Mouse (Mus musculus) limb, embryonic 12.5 days (tissue): ENCODE measurements at regions not wholly inside any gene's neighbourhood (a gene's known extent, or its start where the extent isn't known, plus 50 kb on each side); places are given as distances from the start of the nearest gene placed in this dataset.

Experiments used
- ATAC-seq: fragments of 200-750 bp; cut with Nextera tagmentation; 2 replicates; pipeline ENCODE4 v1.8.0; 2017; ENCODE audit warnings: low read depth, moderate TSS enrichment; ENCODE audit not compliant: insufficient number of reproducible peaks, insufficient read depth, low FRiP score, low TSS enrichment
- H3K27ac ChIP-seq: fragments of 300-500 bp; sonication (generic); 2 replicates; pipeline ENCODE4 v1.5.1; 2016; ENCODE audit warnings: mild to moderate bottlenecking, moderate library complexity
- H3K27me3 ChIP-seq: fragments of 300-500 bp; sonication (generic); 2 replicates; pipeline ENCODE4 v1.6.1; 2016; ENCODE audit warnings: mild to moderate bottlenecking, moderate library complexity
- H3K36me3 ChIP-seq: fragments of 300-500 bp; sonication (generic); 2 replicates; pipeline ENCODE4 v1.6.1; 2016; ENCODE audit warnings: mild to moderate bottlenecking, moderate library complexity
- H3K4me1 ChIP-seq: fragments of 300-500 bp; sonication (generic); replicated peaks from 2 replicates; pipeline ENCODE4 v1.6.1; 2016
- H3K4me2 ChIP-seq: fragments of 300-500 bp; sonication (generic); 2 replicates; pipeline ENCODE4 v1.6.1; 2016; ENCODE audit warnings: mild to moderate bottlenecking, moderate library complexity
- H3K4me3 ChIP-seq: fragments of 300-500 bp; sonication (generic); replicated peaks from 2 replicates; pipeline ENCODE4 v1.5.1; 2016; ENCODE audit warnings: mild to moderate bottlenecking
- H3K9ac ChIP-seq: fragments of 300-500 bp; sonication (generic); replicated peaks from 2 replicates; pipeline ENCODE4 v1.6.1; 2016; ENCODE audit warnings: mild to moderate bottlenecking, moderate library complexity
- H3K9me3 ChIP-seq: fragments of 300-500 bp; sonication (generic); 2 replicates; pipeline ENCODE4 v1.6.1; 2016; ENCODE audit warnings: mild to moderate bottlenecking, moderate library complexity
- WGBS: fragments of 180-500 bp; shearing (Covaris S2); methylation state at CpG from one replicate; pipeline ENCODE4 v1.1.7; 2016; 5-methylcytosine and 5-hydroxymethylcytosine counted together

DNA sequence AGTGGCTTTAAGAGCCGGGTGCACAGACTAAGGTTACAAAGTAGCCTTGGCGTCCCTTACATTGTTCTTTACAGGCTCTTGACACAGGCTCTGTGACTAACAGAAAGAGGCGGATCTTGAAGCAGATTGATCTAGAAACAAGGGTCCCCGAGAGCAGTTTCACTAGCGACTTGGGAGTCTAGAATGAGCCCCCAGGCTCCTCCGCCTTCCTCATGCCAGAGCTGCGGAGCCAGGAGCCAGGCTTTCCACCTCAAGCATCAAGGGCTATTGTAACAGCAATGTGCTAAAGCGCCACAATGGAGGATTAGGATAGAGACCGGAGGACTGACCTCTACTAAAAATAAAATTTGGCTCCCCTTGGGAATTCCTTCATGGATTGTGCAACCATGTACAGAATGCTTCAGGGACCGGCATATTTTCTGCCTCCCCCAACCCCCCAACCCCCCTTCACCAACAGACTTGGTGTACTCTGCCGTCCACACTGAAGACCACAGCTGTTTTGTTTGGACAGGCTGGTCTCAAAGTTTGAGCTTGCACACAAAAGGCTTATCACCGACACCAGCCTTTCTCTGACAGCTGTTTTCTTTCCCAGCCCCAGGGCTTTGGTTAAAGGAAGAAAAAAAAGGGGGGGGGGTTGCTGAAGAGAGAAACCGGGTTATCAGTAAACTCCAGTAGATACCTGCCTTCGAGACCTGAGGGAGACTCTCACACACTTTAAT, 60.2 kb upstream of the Gm10295 start:
- H3K27ac ChIP-seq, result peak overlapping the region; percentile 19; the same call in 1 of the 2 replicates
- WGBS, result 10% methylated on average over 14 of the region's 14 CpGs
- H3K36me3 ChIP-seq, result no peaks in the 10 kb centered on the region
- peak; percentile 80 for ATAC-seq
- H3K9me3 ChIP-seq, result no peaks in the 10 kb centered on the region
- H3K4me1 ChIP-seq, result peaks cover 6% of the 10 kb centered on the region
- peak overlapping the region; percentile 38 for H3K4me3 ChIP-seq
- H3K27me3 ChIP-seq, result peaks cover 16% of the 10 kb centered on the region
- no peak overlapping the region for H3K9ac ChIP-seq
- H3K4me2 ChIP-seq, result peak overlapping the region; percentile 62

DNA sequence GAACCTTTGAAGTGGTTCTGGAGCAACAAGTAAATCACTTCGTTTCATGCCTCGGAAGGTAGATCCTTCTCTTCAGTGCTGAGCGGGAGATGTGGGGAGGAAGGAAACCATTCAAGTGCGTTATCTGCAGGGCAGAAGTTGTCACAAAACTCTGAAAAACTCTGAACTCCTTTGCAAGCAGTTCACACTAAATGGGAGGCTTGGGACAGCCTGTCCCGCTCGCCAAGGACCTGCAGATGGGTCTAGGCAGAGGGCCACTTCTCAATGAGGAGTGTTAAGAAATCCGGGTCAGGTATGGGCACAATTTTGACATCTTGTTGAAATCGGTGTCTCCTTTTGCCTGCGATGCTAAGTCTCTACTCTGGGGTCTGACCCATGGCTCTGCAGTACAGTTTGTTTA, 58.6 kb upstream of the Gm10295 start:
- Histone ChIP-seq H3K4me1 (peaks cover 6% of the 10 kb centered on the region), H3K4me2 (no peak overlapping the region), H3K9ac (no peak overlapping the region), H3K27me3 (peaks cover 15% of the 10 kb centered on the region), H3K9me3 (no peaks in the 10 kb centered on the region), H3K36me3 (no peaks in the 10 kb centered on the region), H3K27ac (no peak overlapping the region), H3K4me3 (no peak overlapping the region)
- 81% methylated on average over 9 of the region's 9 CpGs for WGBS
- ATAC-seq, result no peak

DNA sequence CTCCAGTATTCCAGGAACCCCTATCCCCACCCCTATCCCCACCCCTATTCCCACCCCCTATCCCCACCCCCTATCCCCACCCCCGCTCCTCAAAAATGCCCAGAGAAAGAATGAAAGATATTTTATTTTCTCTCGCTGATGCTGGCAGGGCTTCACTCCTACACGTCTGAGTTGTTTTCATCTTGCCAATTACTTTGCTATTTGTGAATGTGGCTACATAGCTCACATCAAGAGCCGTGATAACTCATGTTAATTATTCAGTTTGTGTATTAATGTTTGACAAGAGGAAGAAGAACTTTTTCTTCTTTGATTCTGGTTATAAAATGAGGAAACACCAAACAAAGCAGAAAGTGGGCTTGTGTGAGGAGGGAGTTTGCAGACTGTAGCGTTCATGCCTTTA, 57.8 kb upstream of the Gm10295 start:
- Histone ChIP-seq H3K4me1 (peaks cover 6% of the 10 kb centered on the region), H3K9ac (no peak overlapping the region), H3K36me3 (no peaks in the 10 kb centered on the region), H3K27ac (no peak overlapping the region), H3K27me3 (peaks cover 13% of the 10 kb centered on the region), H3K4me2 (no peak overlapping the region), H3K9me3 (no peaks in the 10 kb centered on the region), H3K4me3 (no peak overlapping the region)
- no peak for ATAC-seq
- WGBS, result 67% methylated on average over 5 of the region's 5 CpGs

DNA sequence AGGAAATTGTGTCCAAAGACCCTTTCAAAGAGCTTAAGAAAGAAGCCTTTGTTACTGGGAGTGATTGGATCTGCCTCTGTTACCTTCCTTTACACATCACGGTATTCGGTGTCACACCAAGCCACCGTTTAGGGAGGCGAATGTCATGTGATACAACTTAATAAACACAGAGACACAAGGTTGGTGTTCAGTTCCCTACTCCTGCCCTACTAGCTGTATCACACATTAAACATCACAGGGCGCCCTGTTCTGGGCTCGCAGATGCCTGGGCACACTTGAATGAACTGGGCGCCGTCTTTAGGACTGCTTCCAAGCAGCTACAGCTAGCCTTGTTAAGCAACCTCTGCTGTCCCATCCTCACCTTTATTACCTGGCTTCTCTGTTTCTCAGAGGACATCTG, 55.0 kb upstream of the Gm10295 start:
- H3K4me3 ChIP-seq, result no peak overlapping the region
- H3K9me3 ChIP-seq, result no peaks in the 10 kb centered on the region
- no peak overlapping the region for H3K27ac ChIP-seq
- ATAC-seq, result no peak
- no peak overlapping the region for H3K9ac ChIP-seq
- peaks cover under 1% of the 10 kb centered on the region for H3K4me1 ChIP-seq
- no peaks in the 10 kb centered on the region for H3K36me3 ChIP-seq
- peaks cover 13% of the 10 kb centered on the region for H3K27me3 ChIP-seq
- WGBS, result 88% methylated on average over 8 of the region's 8 CpGs
- no peak overlapping the region for H3K4me2 ChIP-seq
